9 mouse cellular contexts compared by ENCODE assay signal in genomic region chr12:30128561-30129410, GRCm38 (mm10). TPM values are rescaled to one million over a fixed set of nuclear protein-coding genes. Genes with fewer than 3 reads are reported as not detected.
A peak's percentile ranks its signal among the peaks of the same experiment; 100 is the strongest.
DNase-seq lines count a peak whose midpoint lies in the region; ATAC-seq lines count a peak whose summit lies in the region.
"Had no signal": no experiment of that assay in that cellular context is flagged by ENCODE, and none has a peak within 500 bp of the region (broad histone marks: within the 10 kb centered on the region; RNA-seq: fewer than 3 reads in every experiment).

No protein-coding gene starts in this region.

- peak; percentile 14 for DNase-seq in 3134 (ENCODE audit: extremely low read depth, insufficient read length, low spot score)
- peak; percentile 79 for DNase-seq in ZHBTc4 (ENCODE audit: low read depth, low spot score)
- peak; percentile 65 for DNase-seq in gastrocnemius, postnatal 14 days
- peak; percentile 21 for DNase-seq in ovary, postnatal 10 days (ENCODE audit: low spot score)

- no peaks in the 10 kb centered on the region for H3K36me3 ChIP-seq in kidney, embryonic 16.5 days (ENCODE audit: insufficient read depth, low read length)
- H3K36me3 ChIP-seq in limb, embryonic 13.5 days, result no peaks in the 10 kb centered on the region

- no peak overlapping the region for H3K4me2 ChIP-seq in kidney, embryonic 16.5 days (replicated peaks; ENCODE audit: low read depth, low read length)
- H3K4me2 ChIP-seq in limb, embryonic 13.5 days (replicated peaks), result no peak overlapping the region

- no peaks in the 10 kb centered on the region for H3K27me3 ChIP-seq in kidney, embryonic 16.5 days (ENCODE audit: insufficient read depth, low read length)
- H3K27me3 ChIP-seq in limb, embryonic 13.5 days, result no peaks in the 10 kb centered on the region

- 0 out of 2 replicates have a peak, but pooled peaks cover 6% of the 10 kb centered on the region for H3K4me1 ChIP-seq in kidney, embryonic 16.5 days (ENCODE audit: insufficient read depth, low read length)
- no peaks in the 10 kb centered on the region for H3K4me1 ChIP-seq in limb, embryonic 13.5 days

- no peak overlapping the region for H3K4me3 ChIP-seq in kidney, embryonic 16.5 days (ENCODE audit: low read length)
- H3K4me3 ChIP-seq in limb, embryonic 13.5 days, result no peak overlapping the region
- H3K4me3 ChIP-seq: myocyte had no signal

- intact Hi-C loops in gastrocnemius, postnatal 14 days (cut with DNase I; ENCODE audit: low total_unique reads), result loop anchor here (10.0 kb wide), 3 partner anchors 74 to 456 kb away; partner anchors contain the start of genes Sntg2 and Tmem18

- peak; percentile 79 for ATAC-seq in common myeloid progenitor, adult 5-6 weeks (replicated peaks; ENCODE audit: low read depth, poor library complexity, severe bottlenecking)
- peak; percentile 49; the same call in 1 of the 2 replicates for ATAC-seq in kidney, embryonic 16.5 days (ENCODE audit: low FRiP score, low TSS enrichment)
- ATAC-seq in limb, embryonic 13.5 days (ENCODE audit: low FRiP score, low read depth), result peak; percentile 24; the same call in 1 of the 2 replicates
- ATAC-seq in megakaryocyte-erythroid progenitor cell, adult 5-6 weeks (replicated peaks; ENCODE audit: low FRiP score, low TSS enrichment, poor library complexity, severe bottlenecking), result no peak

- no peak overlapping the region for H3K9ac ChIP-seq in kidney, embryonic 16.5 days (replicated peaks; ENCODE audit: low read length)
- no peak overlapping the region for H3K9ac ChIP-seq in limb, embryonic 13.5 days

- no peaks in the 10 kb centered on the region for H3K9me3 ChIP-seq in kidney, embryonic 16.5 days (ENCODE audit: low read length)
- H3K9me3 ChIP-seq in limb, embryonic 13.5 days, result no peaks in the 10 kb centered on the region

- H3K27ac ChIP-seq in kidney, embryonic 16.5 days (ENCODE audit: low read length), result no peak overlapping the region
- no peak overlapping the region for H3K27ac ChIP-seq in limb, embryonic 13.5 days

- 39% methylated on average over 7 of the region's 7 CpGs for WGBS in kidney, embryonic 16.5 days
- WGBS in limb, embryonic 13.5 days, result 62% methylated on average over 7 of the region's 7 CpGs

RNA-seq across cellular contexts. Expression of gene Tpo, which starts 3.6 kb away (rescaled TPM):
- total RNA-seq in common myeloid progenitor, adult 5-6 weeks (2017), result not detected in 2 replicates
- not detected for total RNA-seq in gastrocnemius, postnatal 14 days (2021)
- not detected in 2 replicates for polyA plus RNA-seq in kidney, embryonic 16.5 days (2015; fragmentation: Nextera tagmentation; extraction: Ambion mirVana)
- not detected in 2 replicates for polyA plus RNA-seq in limb, embryonic 13.5 days (2015; fragmentation: Nextera tagmentation; extraction: Ambion mirVana)
- total RNA-seq in megakaryocyte-erythroid progenitor cell, adult 5-6 weeks (2014; fragmentation: Nextera tagmentation), result not detected in 2 replicates
- total RNA-seq in megakaryocyte-erythroid progenitor cell, adult 5-6 weeks (2017), result not detected in 2 replicates
- polyA plus RNA-seq: myocyte had no signal

Comparison
In these comparisons a context has a peak if more than half of its experiments do, and no peak if none do; other contexts are left out.
1. DNase-seq: peak in every context shown above with its lines; median percentile 79 in ZHBTc4; 65 in gastrocnemius, postnatal 14 days; 21 in ovary, postnatal 10 days; 14 in 3134.